Mouse (Mus musculus) forebrain, embryonic 15.5 days (tissue): ENCODE results near the gene Lamb1. TPM values are rescaled to one million over a fixed set of nuclear protein-coding genes. Genes with fewer than 3 reads are reported as not detected.
A peak's percentile ranks its signal among the peaks of the same experiment; 100 is the strongest.

Source experiments
- ATAC-seq: fragments of 200-750 bp; cut with Nextera tagmentation; replicated peaks from 2 replicates; pipeline ENCODE4 v1.8.0; 2017; ENCODE audit warnings: mild to moderate bottlenecking, moderate TSS enrichment, moderate library complexity
- H3K27ac ChIP-seq: fragments of 300-500 bp; sonication (generic); replicated peaks from 2 replicates; pipeline ENCODE4 v1.5.1; 2015; ENCODE audit warnings: mild to moderate bottlenecking, inconsistent platforms
- H3K27me3 ChIP-seq: fragments of 300-500 bp; sonication (generic); 2 replicates; pipeline ENCODE4 v1.6.1; 2015; ENCODE audit warnings: inconsistent platforms
- H3K36me3 ChIP-seq: fragments of 300-500 bp; sonication (generic); 2 replicates; pipeline ENCODE4 v1.6.1; 2015; ENCODE audit warnings: mild to moderate bottlenecking, inconsistent platforms
- H3K4me1 ChIP-seq: fragments of 300-500 bp; sonication (generic); 2 replicates; pipeline ENCODE4 v1.6.1; 2015; ENCODE audit warnings: inconsistent platforms
- H3K4me2 ChIP-seq: fragments of 300-500 bp; sonication (generic); replicated peaks from 2 replicates; pipeline ENCODE4 v1.6.1; 2015; ENCODE audit warnings: mild to moderate bottlenecking, inconsistent platforms
- H3K4me3 ChIP-seq: fragments of 300-500 bp; sonication (generic); 2 replicates; pipeline ENCODE4 v1.5.1; 2015; ENCODE audit warnings: mild to moderate bottlenecking, inconsistent platforms
- H3K9ac ChIP-seq: fragments of 300-500 bp; sonication (generic); replicated peaks from 2 replicates; pipeline ENCODE4 v1.6.1; 2015; ENCODE audit warnings: mild to moderate bottlenecking, inconsistent platforms
- H3K9me3 ChIP-seq: fragments of 300-500 bp; sonication (generic); 2 replicates; pipeline ENCODE4 v1.6.1; 2016; ENCODE audit warnings: inconsistent platforms
- WGBS: fragments of 180-500 bp; shearing (Covaris S2); methylation state at CpG from one replicate; pipeline ENCODE4 v1.1.7; 2015; ENCODE audit warnings: mixed read lengths; 5-methylcytosine and 5-hydroxymethylcytosine counted together
- polyA plus RNA-seq: library from polyadenylated mRNA; unstranded; fragments of >200 nt; fragmentation: Nextera tagmentation; extraction: Ambion mirVana; gene quantifications from 2 replicates; pipeline ENCODE4 v1.2.1, GENCODE M21; 2015

Gene Lamb1
- polyA plus RNA-seq, 1 experiment from 2014 or later, result 18.3 TPM

- Histone ChIP-seq H3K9me3 (no peaks in the 10 kb centered on the region), H3K4me3 (no peak overlapping the region), H3K27me3 (no peaks in the 10 kb centered on the region), H3K27ac (no peak overlapping the region), H3K4me2 (no peak overlapping the region), H3K4me1 (no peaks in the 10 kb centered on the region), H3K9ac (no peak overlapping the region), H3K36me3 (no peaks in the 10 kb centered on the region)
- WGBS, result 76% methylated on average over 9 of the region's 9 CpGs
- no peak for ATAC-seq
Measured at GRCm38 (mm10) chr12:31256121-31256903, 8.7 kb upstream of the Lamb1 start.

DNA sequence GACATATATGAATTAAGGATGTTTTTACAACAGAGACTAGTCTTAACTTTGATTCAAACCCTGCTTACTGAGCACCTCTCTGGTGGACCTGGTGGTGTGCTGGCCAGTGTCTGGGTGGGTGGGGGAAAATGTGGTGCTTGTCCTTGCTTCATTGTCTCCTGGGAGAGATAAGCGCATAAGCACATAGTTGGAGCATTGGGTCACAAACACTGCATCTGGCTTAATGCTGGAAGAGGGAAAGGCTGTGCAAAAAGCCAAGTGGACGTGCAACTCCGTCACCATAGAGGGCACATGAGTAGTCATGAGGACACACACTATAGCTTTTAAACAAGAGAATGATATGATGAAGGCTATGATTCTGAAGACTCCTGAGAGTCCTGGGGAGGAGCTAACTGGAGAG is 3.2 kb upstream of the Lamb1 start:
- no peak for ATAC-seq
- Histone ChIP-seq H3K4me2 (no peak overlapping the region), H3K4me1 (peaks cover 11% of the 10 kb centered on the region), H3K9ac (no peak overlapping the region), H3K9me3 (no peaks in the 10 kb centered on the region), H3K27me3 (peaks cover 37% of the 10 kb centered on the region), H3K27ac (no peak overlapping the region), H3K4me3 (no peak overlapping the region), H3K36me3 (no peaks in the 10 kb centered on the region)
- WGBS, result 95% methylated on average over 3 of the region's 3 CpGs

DNA sequence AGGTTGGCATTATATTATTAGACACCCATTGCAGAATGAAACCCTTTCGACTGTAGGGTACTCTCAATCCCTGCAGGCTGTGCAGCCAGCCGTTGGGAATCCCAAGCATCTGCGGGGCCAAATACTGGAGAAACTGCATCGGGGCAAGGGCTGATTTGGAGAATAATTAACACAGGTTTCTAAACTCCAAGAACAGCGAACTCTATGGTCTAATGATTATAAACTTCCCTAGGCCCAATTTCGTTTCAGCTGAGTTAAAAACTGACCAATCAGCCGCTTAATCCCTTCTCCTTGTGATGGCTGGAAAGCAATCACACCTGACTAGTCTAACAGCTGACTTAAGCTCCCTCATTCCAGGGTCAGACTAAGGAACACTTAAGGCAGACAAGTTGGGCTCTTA is 1.1 kb upstream of the Lamb1 start:
- H3K9ac ChIP-seq, result no peak overlapping the region
- H3K9me3 ChIP-seq, result no peaks in the 10 kb centered on the region
- 28% methylated on average over 7 of the region's 7 CpGs for WGBS
- H3K4me3 ChIP-seq, result no peak overlapping the region
- peaks cover 42% of the 10 kb centered on the region for H3K27me3 ChIP-seq
- no peak overlapping the region for H3K4me2 ChIP-seq
- peaks cover 19% of the 10 kb centered on the region for H3K4me1 ChIP-seq
- ATAC-seq, result no peak
- H3K27ac ChIP-seq, result no peak overlapping the region
- no peaks in the 10 kb centered on the region for H3K36me3 ChIP-seq

DNA sequence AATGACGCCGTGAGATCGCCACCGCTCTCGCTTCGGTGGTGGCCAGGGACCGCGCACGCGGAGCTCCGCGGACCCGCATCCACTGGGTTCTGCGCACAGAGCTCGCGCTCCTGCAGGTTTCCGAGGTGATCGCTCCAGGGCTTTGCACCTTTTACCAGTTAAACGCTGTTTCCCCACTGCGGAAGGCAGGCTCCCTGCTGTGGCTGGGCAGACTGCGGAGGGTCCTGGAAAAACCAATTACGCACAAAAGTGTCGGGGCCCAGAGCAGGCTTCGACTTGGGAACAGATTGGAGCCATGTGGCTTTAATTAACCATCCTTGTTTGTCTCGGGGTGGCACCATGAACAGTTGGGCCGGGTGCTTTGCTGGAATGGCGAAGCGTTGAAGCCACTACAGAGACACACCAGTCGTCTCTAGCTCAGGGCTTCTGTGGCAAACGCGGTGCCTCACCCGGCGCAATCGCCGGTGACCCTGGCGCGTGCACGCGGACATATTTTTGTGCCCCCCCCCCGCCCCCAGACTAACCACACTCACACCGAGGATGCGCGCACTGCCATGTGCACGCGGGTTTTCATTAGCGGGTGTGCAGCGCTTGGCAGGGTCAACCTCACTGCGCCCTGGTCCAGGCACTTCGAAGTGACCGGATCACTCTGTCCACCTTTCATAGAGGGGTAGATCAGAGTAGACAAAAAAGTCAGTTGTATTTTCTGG is 843 bp downstream of the Lamb1 start:
- Histone ChIP-seq H3K4me3 (peak overlapping the region; percentile 49), H3K27me3 (peaks cover 42% of the 10 kb centered on the region), H3K9me3 (no peaks in the 10 kb centered on the region), H3K9ac (peak overlapping the region; percentile 56), H3K36me3 (no peaks in the 10 kb centered on the region), H3K4me2 (peak overlapping the region; percentile 73), H3K27ac (peak overlapping the region; percentile 51), H3K4me1 (peaks cover 19% of the 10 kb centered on the region)
- ATAC-seq, result peak; percentile 81
- 1% methylated on average over 50 of the region's 50 CpGs for WGBS

DNA sequence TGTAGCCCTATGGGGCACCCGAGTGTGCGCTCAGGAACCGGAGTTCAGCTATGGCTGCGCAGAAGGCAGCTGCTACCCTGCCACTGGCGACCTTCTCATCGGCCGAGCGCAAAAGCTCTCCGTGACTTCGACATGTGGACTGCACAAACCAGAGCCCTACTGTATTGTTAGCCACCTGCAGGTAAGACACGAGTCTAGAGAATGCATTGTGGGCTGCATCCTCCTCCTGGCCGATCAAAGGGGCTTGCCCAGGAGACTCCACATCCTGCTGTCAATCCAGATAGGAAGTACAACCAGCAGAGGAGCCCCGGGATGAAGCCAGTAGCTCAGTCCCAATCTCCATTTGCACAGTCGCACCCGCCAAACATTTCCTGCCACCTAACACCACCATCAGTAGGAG is 1.7 kb downstream of the Lamb1 start:
- H3K27ac ChIP-seq, result no peak overlapping the region
- H3K4me2 ChIP-seq, result peak overlapping the region; percentile 73
- WGBS, result 6% methylated on average over 15 of the region's 15 CpGs
- H3K4me3 ChIP-seq, result peak overlapping the region; percentile 49
- no peaks in the 10 kb centered on the region for H3K36me3 ChIP-seq
- H3K27me3 ChIP-seq, result peaks cover 42% of the 10 kb centered on the region
- H3K9ac ChIP-seq, result peak overlapping the region; percentile 56
- 0 out of 2 replicates have a peak, but pooled peaks have one; percentile 14 for ATAC-seq
- H3K9me3 ChIP-seq, result no peaks in the 10 kb centered on the region
- H3K4me1 ChIP-seq, result peaks cover 19% of the 10 kb centered on the region

DNA sequence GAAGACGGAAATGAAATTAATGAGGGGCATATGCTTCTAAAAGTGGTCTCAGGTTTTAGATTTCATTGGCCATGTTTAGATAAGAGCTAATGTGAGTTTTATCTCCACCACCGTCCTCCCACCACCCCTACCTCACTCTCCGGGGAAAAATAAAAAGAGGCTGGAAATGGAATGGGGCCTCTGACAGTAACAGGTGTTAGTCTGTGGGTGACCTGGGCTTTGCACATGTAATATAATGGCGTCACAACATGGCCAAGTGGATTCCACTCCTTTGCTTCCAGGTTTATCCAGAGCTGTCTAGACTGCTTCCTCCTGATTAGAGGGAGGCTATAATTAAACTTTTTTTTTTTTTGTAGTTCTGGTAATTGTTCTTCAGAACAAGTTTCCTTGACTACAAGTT is 2.3 kb downstream of the Lamb1 start:
- Histone ChIP-seq H3K36me3 (no peaks in the 10 kb centered on the region), H3K4me2 (0 out of 2 replicates have a peak overlapping the region, but pooled peaks have one; percentile 73), H3K4me1 (peaks cover 19% of the 10 kb centered on the region), H3K27me3 (peaks cover 42% of the 10 kb centered on the region), H3K9ac (no peak overlapping the region), H3K9me3 (no peaks in the 10 kb centered on the region), H3K4me3 (no peak overlapping the region), H3K27ac (no peak overlapping the region)
- WGBS, result 63% methylated on average over 4 of the region's 4 CpGs
- no peak for ATAC-seq

GRCm38 (mm10) chr12:31268315-31268714 is 3.3 kb downstream of the Lamb1 start:
- Histone ChIP-seq H3K27me3 (peaks cover 37% of the 10 kb centered on the region), H3K4me2 (no peak overlapping the region)
- WGBS, result 80% methylated on average over 3 of the region's 3 CpGs

DNA sequence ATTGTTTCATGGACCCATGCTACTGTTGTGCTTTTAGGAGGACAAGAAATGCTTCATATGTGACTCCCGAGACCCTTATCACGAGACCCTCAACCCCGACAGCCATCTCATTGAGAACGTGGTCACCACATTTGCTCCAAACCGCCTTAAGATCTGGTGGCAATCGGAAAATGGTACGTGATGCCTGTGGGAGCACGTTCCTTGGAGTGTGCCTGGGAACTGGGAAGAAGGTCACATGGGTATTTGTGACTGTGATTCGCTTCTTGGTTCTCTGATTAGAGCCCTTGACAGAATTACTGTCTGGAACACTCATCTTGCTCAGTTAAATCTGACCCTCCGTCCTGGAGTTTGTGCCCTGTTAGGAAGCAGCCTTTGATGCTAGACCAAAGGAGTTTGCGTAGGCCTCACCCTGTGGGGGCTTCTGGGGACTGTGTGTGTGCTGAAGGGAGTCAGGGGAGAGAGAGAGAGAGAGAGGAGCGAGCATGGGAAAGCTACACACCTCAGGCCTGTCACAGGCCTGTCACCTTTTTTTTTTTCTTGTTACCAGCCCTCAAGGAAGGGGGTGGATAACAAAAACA is 4.1 kb downstream of the Lamb1 start:
- Histone ChIP-seq H3K4me3 (no peak overlapping the region), H3K4me1 (peaks cover 19% of the 10 kb centered on the region), H3K9me3 (no peaks in the 10 kb centered on the region), H3K27me3 (peaks cover 32% of the 10 kb centered on the region), H3K4me2 (no peak overlapping the region), H3K27ac (no peak overlapping the region), H3K9ac (no peak overlapping the region), H3K36me3 (no peaks in the 10 kb centered on the region)
- no peak for ATAC-seq
- 83% methylated on average over 12 of the region's 12 CpGs for WGBS

More at GRCm38 (mm10) chr12:31268315-31268714, 3.3 kb downstream of the Lamb1 start:
- H3K27ac ChIP-seq, result no peak overlapping the region
- no peaks in the 10 kb centered on the region for H3K36me3 ChIP-seq
- H3K4me1 ChIP-seq, result peaks cover 19% of the 10 kb centered on the region
- H3K4me3 ChIP-seq, result no peak overlapping the region
- H3K9me3 ChIP-seq, result no peaks in the 10 kb centered on the region
- H3K9ac ChIP-seq, result no peak overlapping the region
- ATAC-seq, result no peak

- WGBS, result 90% methylated on average over 10 of the region's 10 CpGs
- Histone ChIP-seq H3K4me2 (no peak overlapping the region), H3K4me1 (peaks cover 12% of the 10 kb centered on the region; the same call in 1 of the 2 replicates), H3K36me3 (no peaks in the 10 kb centered on the region), H3K9me3 (no peaks in the 10 kb centered on the region), H3K27me3 (peaks cover 19% of the 10 kb centered on the region), H3K27ac (no peak overlapping the region), H3K4me3 (no peak overlapping the region), H3K9ac (no peak overlapping the region)
- ATAC-seq, result no peak
Measured at GRCm38 (mm10) chr12:31270361-31270760, 5.3 kb downstream of the Lamb1 start.

GRCm38 (mm10) chr12:31270776-31271175 is 5.7 kb downstream of the Lamb1 start:
- Histone ChIP-seq H3K27me3 (peaks cover 16% of the 10 kb centered on the region), H3K27ac (no peak overlapping the region), H3K9me3 (no peaks in the 10 kb centered on the region), H3K4me2 (no peak overlapping the region), H3K36me3 (no peaks in the 10 kb centered on the region), H3K4me1 (peaks cover 12% of the 10 kb centered on the region; the same call in 1 of the 2 replicates), H3K4me3 (no peak overlapping the region), H3K9ac (no peak overlapping the region)
- no peak for ATAC-seq
- WGBS, result 77% methylated on average over 5 of the region's 5 CpGs

DNA sequence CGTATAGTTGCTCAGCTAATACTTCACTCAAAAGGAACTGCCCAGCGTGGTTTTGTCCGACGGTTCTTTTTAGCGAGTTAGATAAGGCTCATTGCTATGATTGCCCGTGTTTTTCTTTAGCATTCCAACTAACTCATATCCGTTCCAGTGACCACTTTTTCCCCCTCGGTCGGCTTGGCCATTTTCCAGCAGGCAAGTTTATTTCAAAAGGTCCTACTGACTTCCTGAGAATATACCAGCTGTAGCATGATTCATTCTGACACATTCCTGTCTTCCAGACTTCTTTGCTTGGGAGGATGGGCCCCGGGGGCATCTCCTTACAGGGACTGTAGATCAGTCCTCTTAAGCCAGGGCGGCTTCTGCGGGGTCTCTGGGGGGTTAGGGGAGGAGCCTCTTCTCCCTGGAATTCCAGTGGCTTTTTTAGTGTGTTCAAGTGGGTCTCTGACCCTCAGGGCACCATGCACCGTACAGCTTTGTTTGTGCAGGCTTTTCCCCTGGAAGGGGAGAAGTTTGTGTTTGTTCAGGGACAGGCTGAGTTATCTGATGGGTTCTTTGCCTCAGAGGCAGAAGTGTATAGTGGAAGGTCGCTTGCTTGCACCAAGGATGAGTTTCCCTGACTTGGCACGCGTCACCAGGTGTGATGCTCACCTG is 6.5 kb downstream of the Lamb1 start:
- peaks cover 8% of the 10 kb centered on the region for H3K27me3 ChIP-seq
- ATAC-seq, result no peak
- H3K4me3 ChIP-seq, result no peak overlapping the region
- no peaks in the 10 kb centered on the region for H3K9me3 ChIP-seq
- 54% methylated on average over 16 of the region's 16 CpGs for WGBS
- H3K4me2 ChIP-seq, result no peak overlapping the region
- H3K27ac ChIP-seq, result no peak overlapping the region
- no peaks in the 10 kb centered on the region for H3K36me3 ChIP-seq
- H3K9ac ChIP-seq, result no peak overlapping the region
- H3K4me1 ChIP-seq, result peaks cover 11% of the 10 kb centered on the region; the same call in 1 of the 2 replicates
